Mouse (Mus musculus) CH12.LX (cell line): ENCODE measurements around the gene Chd4. TPM values are rescaled to one million over a fixed set of nuclear protein-coding genes. Genes with fewer than 3 reads are reported as not detected.

Experiments
- DNase-seq: peaks from one replicate; pipeline ENCODE4 v3.0.0-alpha.2; 2013; ENCODE audit errors: extremely low read depth
- H3K27ac ChIP-seq: 2 replicates; pipeline ENCODE4 v1.5.1; 2012; ENCODE audit warnings: low read depth, mild to moderate bottlenecking, control low read depth, moderate library complexity; ENCODE audit not compliant: insufficient read depth
- H3K27me3 ChIP-seq: replicated peaks from 2 replicates; pipeline ENCODE3; 2012; ENCODE audit warnings: inconsistent platforms
- H3K36me3 ChIP-seq, 2 experiments: replicated peaks in 1 of 2; 2 replicates each; pipeline versions ENCODE3 to v1.6.1; 2012; ENCODE audit warnings: inconsistent platforms in 1 of 2, low read length in 1 of 2, mild to moderate bottlenecking in 1 of 2, mixed read lengths in 1 of 2, moderate library complexity in 1 of 2; ENCODE audit not compliant: control insufficient read depth in 1 of 2, insufficient read depth in 1 of 2
- H3K4me1 ChIP-seq, 2 experiments: 2 replicates each; pipeline ENCODE4 v1.6.1; 2012; ENCODE audit warnings: inconsistent platforms in 1 of 2, moderate library complexity in 1 of 2; ENCODE audit not compliant: insufficient read depth in 2 of 2, control insufficient read depth in 1 of 2
- H3K4me2 ChIP-seq: 2 replicates; pipeline ENCODE4 v1.6.1; 2012; ENCODE audit warnings: low read depth, mild to moderate bottlenecking, control low read depth; ENCODE audit not compliant: poor library complexity, insufficient read depth, severe bottlenecking
- H3K4me3 ChIP-seq, 3 experiments: fragments of 150-350 bp in 1 of 3; sonication (generic) in 1 of 3; replicated peaks in 1 of 3; 2 replicates each; pipeline versions ENCODE3 to v1.5.1; 2011 to 2012; ENCODE audit warnings: low read depth in 2 of 3, low read length in 2 of 3, mild to moderate bottlenecking in 2 of 3, moderate library complexity in 2 of 3, control low read depth in 1 of 3, improper control_type of control experiment in 1 of 3, inconsistent platforms in 1 of 3, mixed read lengths in 1 of 3; ENCODE audit not compliant: poor library complexity in 1 of 3
- H3K79me2 ChIP-seq: replicated peaks from 2 replicates; pipeline ENCODE4 v1.6.1; 2012; ENCODE audit warnings: mild to moderate bottlenecking, moderate library complexity; ENCODE audit not compliant: control insufficient read depth, poor library complexity, insufficient read depth, severe bottlenecking; ENCODE audit errors: extremely low read depth
- H3K9ac ChIP-seq: 2 replicates; pipeline ENCODE4 v1.6.1; 2012; ENCODE audit warnings: low read depth, mild to moderate bottlenecking, control low read depth, moderate library complexity; ENCODE audit not compliant: insufficient read depth
- H3K9me3 ChIP-seq: replicated peaks from 2 replicates; pipeline ENCODE3; 2012; ENCODE audit warnings: low read length, inconsistent platforms, mixed read lengths
- BHLHE40 ChIP-seq: IDR thresholded peaks from 2 replicates; pipeline ENCODE4 v1.6.1; 2011; ENCODE audit warnings: mild to moderate bottlenecking, low read depth, low read length, improper control_type of control experiment
- CHD1 ChIP-seq: IDR thresholded peaks from 2 replicates; pipeline ENCODE4 v1.6.1; 2012; ENCODE audit warnings: low read depth, low read length, improper control_type of control experiment, inconsistent platforms
- CHD2 ChIP-seq: IDR thresholded peaks from 2 replicates; pipeline ENCODE4 v1.6.1; 2011; ENCODE audit warnings: low read length, improper control_type of control experiment
- CTCF ChIP-seq, 2 experiments: IDR thresholded peaks in 1 of 2; conservative IDR thresholded peaks in 1 of 2; 2 replicates each; pipeline ENCODE4 v1.5.1; 2011 to 2012; ENCODE audit warnings: low read depth in 2 of 2, low read length in 2 of 2, improper control_type of control experiment in 1 of 2, inconsistent platforms in 1 of 2, mild to moderate bottlenecking in 1 of 2, moderate library complexity in 1 of 2
- E2F4 ChIP-seq: IDR thresholded peaks from 2 replicates; pipeline ENCODE4 v1.6.1; 2011; ENCODE audit warnings: low read depth, low read length, improper control_type of control experiment; ENCODE audit not compliant: insufficient replicate concordance
- ELF1 ChIP-seq: IDR thresholded peaks from 2 replicates; pipeline ENCODE4 v1.6.1; 2014; ENCODE audit warnings: low read depth, mild to moderate bottlenecking, inconsistent platforms, low read length, improper control_type of control experiment
- EP300 ChIP-seq: IDR thresholded peaks from 2 replicates; pipeline ENCODE4 v1.6.1; 2011; ENCODE audit warnings: low read length, improper control_type of control experiment
- ETS1 ChIP-seq: conservative IDR thresholded peaks from 2 replicates; pipeline ENCODE4 v1.6.1; 2012; ENCODE audit warnings: low read depth, mild to moderate bottlenecking, inconsistent platforms, low read length, improper control_type of control experiment, moderate library complexity
- GABPA ChIP-seq: IDR thresholded peaks from 2 replicates; pipeline ENCODE4 v1.6.1; 2012; ENCODE audit warnings: low read depth, low read length, improper control_type of control experiment, inconsistent platforms; ENCODE audit not compliant: insufficient replicate concordance
- HCFC1 ChIP-seq: IDR thresholded peaks from 2 replicates; pipeline ENCODE4 v1.6.1; 2012; ENCODE audit warnings: low read depth, mild to moderate bottlenecking, inconsistent platforms, low read length, improper control_type of control experiment
- IRF4 ChIP-seq: IDR thresholded peaks from 2 replicates; pipeline ENCODE4 v1.6.1; 2014; ENCODE audit warnings: low read depth, mild to moderate bottlenecking, inconsistent platforms, low read length, improper control_type of control experiment
- JUN ChIP-seq: IDR thresholded peaks from 2 replicates; pipeline ENCODE4 v1.6.1; 2011; ENCODE audit warnings: low read depth, mild to moderate bottlenecking, low read length, improper control_type of control experiment, moderate library complexity; ENCODE audit not compliant: insufficient read depth
- JUND ChIP-seq: conservative IDR thresholded peaks from 2 replicates; pipeline ENCODE4 v1.6.1; 2011; ENCODE audit warnings: low read depth, low read length, improper control_type of control experiment
- KAT2A ChIP-seq: IDR thresholded peaks from 2 replicates; pipeline ENCODE4 v1.6.1; 2012; ENCODE audit warnings: low read length, improper control_type of control experiment, inconsistent platforms; ENCODE audit not compliant: insufficient replicate concordance
- MAFK ChIP-seq: IDR thresholded peaks from 2 replicates; pipeline ENCODE4 v1.6.1; 2011; ENCODE audit warnings: low read length, improper control_type of control experiment; ENCODE audit not compliant: insufficient replicate concordance
- MAX ChIP-seq: IDR thresholded peaks from 2 replicates; pipeline ENCODE4 v1.6.1; 2011; ENCODE audit warnings: low read length, improper control_type of control experiment
- MAZ ChIP-seq: IDR thresholded peaks from 2 replicates; pipeline ENCODE4 v1.6.1; 2012; ENCODE audit warnings: low read depth, mild to moderate bottlenecking, inconsistent platforms, low read length, improper control_type of control experiment, moderate library complexity
- MEF2A ChIP-seq: IDR thresholded peaks from 2 replicates; pipeline ENCODE4 v1.6.1; 2014; ENCODE audit warnings: low read depth, mild to moderate bottlenecking, inconsistent platforms, low read length, improper control_type of control experiment, borderline replicate concordance
- MXI1 ChIP-seq: IDR thresholded peaks from 2 replicates; pipeline ENCODE4 v1.6.1; 2011; ENCODE audit warnings: mild to moderate bottlenecking, low read depth, low read length, improper control_type of control experiment
- MYC ChIP-seq: IDR thresholded peaks from 2 replicates; pipeline ENCODE4 v1.6.1; 2011; ENCODE audit warnings: low read depth, mild to moderate bottlenecking, improper control_type of control experiment, low read length
- NELFE ChIP-seq: IDR thresholded peaks from 2 replicates; pipeline ENCODE4 v1.6.1; 2011; ENCODE audit warnings: low read depth, low read length, improper control_type of control experiment
- NRF1 ChIP-seq: IDR thresholded peaks from 2 replicates; pipeline ENCODE4 v1.6.1; 2014; ENCODE audit warnings: low read depth, mild to moderate bottlenecking, inconsistent platforms, low read length, improper control_type of control experiment, moderate library complexity
- PAX5 ChIP-seq: IDR thresholded peaks from 2 replicates; pipeline ENCODE4 v1.6.1; 2012; ENCODE audit warnings: low read length, inconsistent platforms, mixed read lengths
- POLR2A ChIP-seq: IDR thresholded peaks from 2 replicates; pipeline ENCODE4 v1.6.1; 2011; ENCODE audit warnings: low read depth, mild to moderate bottlenecking, improper control_type of control experiment, low read length
- POLR2AphosphoS2 ChIP-seq: IDR thresholded peaks from 2 replicates; pipeline ENCODE4 v1.6.1; 2011; ENCODE audit warnings: low read depth, low read length, improper control_type of control experiment
- RAD21 ChIP-seq: IDR thresholded peaks from 2 replicates; pipeline ENCODE4 v1.6.1; 2011; ENCODE audit warnings: low read depth, mild to moderate bottlenecking, low read length, improper control_type of control experiment, moderate library complexity
- RCOR1 ChIP-seq: conservative IDR thresholded peaks from 2 replicates; pipeline ENCODE4 v1.6.1; 2012; ENCODE audit warnings: low read depth, mild to moderate bottlenecking, inconsistent platforms, low read length, improper control_type of control experiment
- SIN3A ChIP-seq: IDR thresholded peaks from 2 replicates; pipeline ENCODE4 v1.6.1; 2012; ENCODE audit warnings: low read length, improper control_type of control experiment, inconsistent platforms
- SMC3 ChIP-seq: IDR thresholded peaks from 2 replicates; pipeline ENCODE4 v1.6.1; 2011; ENCODE audit warnings: low read depth, low read length, improper control_type of control experiment
- TBP ChIP-seq: conservative IDR thresholded peaks from 2 replicates; pipeline ENCODE4 v1.6.1; 2011; ENCODE audit warnings: low read depth, low read length, improper control_type of control experiment
- TCF12 ChIP-seq: IDR thresholded peaks from 2 replicates; pipeline ENCODE4 v1.6.1; 2014; ENCODE audit warnings: low read depth, mild to moderate bottlenecking, inconsistent platforms, low read length, improper control_type of control experiment
- UBTF ChIP-seq: IDR thresholded peaks from 2 replicates; pipeline ENCODE4 v1.6.1; 2012; ENCODE audit warnings: low read depth, mild to moderate bottlenecking, inconsistent platforms, low read length, improper control_type of control experiment, moderate library complexity
- USF1 ChIP-seq: IDR thresholded peaks from 2 replicates; pipeline ENCODE4 v1.6.1; 2014; ENCODE audit warnings: low read depth, mild to moderate bottlenecking, inconsistent platforms, low read length, improper control_type of control experiment
- USF2 ChIP-seq: conservative IDR thresholded peaks from 2 replicates; pipeline ENCODE4 v1.6.1; 2011; ENCODE audit warnings: low read depth, low read length, improper control_type of control experiment
- ZC3H11A ChIP-seq: IDR thresholded peaks from 2 replicates; pipeline ENCODE4 v1.6.1; 2012; ENCODE audit warnings: low read depth, mild to moderate bottlenecking, inconsistent platforms, low read length, improper control_type of control experiment
- ZKSCAN1 ChIP-seq: IDR thresholded peaks from 2 replicates; pipeline ENCODE4 v1.6.1; 2012; ENCODE audit warnings: low read depth, inconsistent platforms, low read length, improper control_type of control experiment, borderline replicate concordance
- ZMIZ1 ChIP-seq: IDR thresholded peaks from 2 replicates; pipeline ENCODE4 v1.6.1; 2012; ENCODE audit warnings: low read depth, mild to moderate bottlenecking, inconsistent platforms, low read length, improper control_type of control experiment
- ZNF384 ChIP-seq: IDR thresholded peaks from 2 replicates; pipeline ENCODE4 v1.6.1; 2012; ENCODE audit warnings: low read depth, low read length, improper control_type of control experiment, inconsistent platforms
- dilution Hi-C: fragments of 300-500 bp; cut with MboI; formaldehyde crosslinking; loops from 2 replicates; pipeline ENCODE4 v1.14.3; 2020; ENCODE audit warnings: low sequenced_read_pairs; ENCODE audit not compliant: extremely low pct_unique_long_range_greater_than_20kb, extremely low pct_ligation_motif_present
- in situ Hi-C: fragments of 300-500 bp; cut with MboI; formaldehyde crosslinking; loops from 3 replicates; pipeline ENCODE4 v1.14.3; 2019; ENCODE audit warnings: low sequenced_read_pairs, low pct_ligation_motif_present, low pct_unique_long_range_greater_than_20kb, mixed read lengths
- polyA plus RNA-seq: library from polyadenylated mRNA; unstranded; fragments of >175 nt; gene quantifications from 2 replicates; pipeline ENCODE4 v1.2.1, GENCODE M21; 2012; ENCODE audit warnings: low read depth; ENCODE audit not compliant: insufficient read length
- total RNA-seq, 2 experiments: library from RNA; depleted of rRNA; stranded (reverse); fragments of 300-350 nt in 1 of 2; fragments of >200 nt in 1 of 2; gene quantifications; 2 replicates each; pipeline ENCODE4 v1.2.3; 2012 to 2014

Chd4 gene
- total and polyA plus RNA-seq, 3 experiments = 72.7 to 200 (median 165) TPM

DNA sequence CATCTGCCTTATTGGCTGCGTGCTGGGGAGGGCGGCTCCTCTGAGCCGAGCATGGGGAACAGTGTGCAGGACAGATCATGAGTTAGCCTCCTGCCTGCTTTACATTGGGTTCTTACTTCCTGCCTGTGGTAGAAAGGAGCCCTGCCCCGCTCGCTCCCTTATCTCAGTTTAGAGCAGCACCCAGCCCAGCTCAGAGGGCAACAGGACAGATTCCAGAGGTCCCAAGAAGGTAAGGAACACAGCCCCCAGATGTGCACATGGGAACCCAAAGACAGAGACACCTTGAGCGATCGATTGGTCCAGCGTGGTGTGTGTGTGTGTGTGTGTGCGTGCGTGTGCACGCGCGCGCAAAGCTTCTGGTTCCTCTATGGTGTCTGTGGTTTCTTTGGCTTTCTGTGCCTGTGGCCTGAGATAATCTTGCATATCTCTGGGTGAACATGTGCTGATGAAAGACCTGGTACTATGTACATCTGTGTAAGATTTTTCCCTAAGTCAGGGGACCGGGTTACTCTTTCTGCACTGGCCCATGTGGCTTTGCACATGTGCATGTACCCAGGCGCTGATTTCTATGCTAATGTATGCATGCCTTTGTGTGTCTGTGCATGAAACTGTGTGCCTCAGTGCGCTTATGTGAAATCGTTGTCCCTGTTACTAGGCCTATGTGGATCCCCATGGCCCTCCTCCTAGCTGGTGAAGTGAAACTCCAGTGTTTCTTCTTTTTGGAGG, 24.4 kb upstream of the Chd4 start:
- no peaks in the 10 kb centered on the region for H3K79me2 ChIP-seq
- peaks cover 0 to 10% of the 10 kb centered on the region in 2 experiments for H3K36me3 ChIP-seq
- peaks cover 21 to 44% of the 10 kb centered on the region in 2 experiments for H3K4me1 ChIP-seq
- H3K27ac ChIP-seq = peak overlapping the region; percentile 93
- H3K4me2 ChIP-seq = peak overlapping the region; percentile 92
- no peaks in the 10 kb centered on the region for H3K9me3 ChIP-seq
- TF ChIP-seq MAX = peak; percentile 94
- peak; percentile 64; the same call in 1 of the 2 replicates for TF ChIP-seq TBP
- TF ChIP-seq MYC = peak; percentile 99
- TF ChIP-seq KAT2A = no peak
- TF ChIP-seq MEF2A = 0 out of 2 replicates have a peak, but pooled peaks have one; percentile 5
- no peak for TF ChIP-seq ZC3H11A
- no peak for TF ChIP-seq ZNF384
- TF ChIP-seq RAD21 = no peak
- no peak for TF ChIP-seq E2F4
- TF ChIP-seq SMC3 = no peak
- no peak for TF ChIP-seq USF1
- TF ChIP-seq SIN3A = peak; percentile 85
- TF ChIP-seq UBTF = no peak
- peak; percentile 55; the same call in 1 of the 2 replicates for TF ChIP-seq NRF1
- no peak for TF ChIP-seq ZMIZ1
- peak; percentile 38 for TF ChIP-seq NELFE
- no peak for TF ChIP-seq POLR2AphosphoS2
- TF ChIP-seq HCFC1 = 0 out of 2 replicates have a peak, but pooled peaks have one; percentile 23
- TF ChIP-seq JUN = no peak
- TF ChIP-seq MXI1 = peak; percentile 95
- TF ChIP-seq GABPA = no peak
- TF ChIP-seq IRF4 = no peak
- no peak for TF ChIP-seq CHD2
- no peak for TF ChIP-seq ZKSCAN1
- no peak for TF ChIP-seq RCOR1
- peak; percentile 86 for TF ChIP-seq POLR2A
- peak; percentile 54; the same call in 1 of the 2 replicates for TF ChIP-seq ELF1
- TF ChIP-seq ETS1 = peak; percentile 37; the same call in 1 of the 2 replicates
- TF ChIP-seq BHLHE40 = peak; percentile 87
- TF ChIP-seq CTCF (conservative IDR thresholded peaks at IDR 0.05 in 1 of 2, IDR thresholded peaks at IDR 0.05 in 1 of 2; ENCODE audit: low read depth in 2 of 2, low read length in 2 of 2) = no peak
- peak; percentile 18; the same call in 1 of the 2 replicates for TF ChIP-seq EP300
- no peak for TF ChIP-seq MAZ
- no peak for TF ChIP-seq PAX5
- no peak for TF ChIP-seq MAFK
- no peak for TF ChIP-seq JUND
- TF ChIP-seq USF2 = no peak
- TF ChIP-seq TCF12 = peak; percentile 70; the same call in 1 of the 2 replicates
- no peak for TF ChIP-seq CHD1
- TF ChIP-seq, all 38 proteins: peak for 15
- in situ Hi-C loops = no loop called here
- Histone ChIP-seq H3K27me3 (no peaks in the 10 kb centered on the region), H3K9ac (peak overlapping the region; percentile 81), H3K4me3 (peak overlapping the region; percentile 53 to 69 (median 59))
- DNase-seq = peak; percentile 87
- dilution Hi-C loops = no loop called here
